Mouse (Mus musculus) brain, embryonic 18.5 days (tissue): ENCODE measurements around the gene Ccr7.

Source experiments
- DNase-seq: peaks from one replicate; pipeline ENCODE4 v3.0.0-alpha.2; 2012; ENCODE audit warnings: low read depth, low spot score

The Ccr7 gene

DNA sequence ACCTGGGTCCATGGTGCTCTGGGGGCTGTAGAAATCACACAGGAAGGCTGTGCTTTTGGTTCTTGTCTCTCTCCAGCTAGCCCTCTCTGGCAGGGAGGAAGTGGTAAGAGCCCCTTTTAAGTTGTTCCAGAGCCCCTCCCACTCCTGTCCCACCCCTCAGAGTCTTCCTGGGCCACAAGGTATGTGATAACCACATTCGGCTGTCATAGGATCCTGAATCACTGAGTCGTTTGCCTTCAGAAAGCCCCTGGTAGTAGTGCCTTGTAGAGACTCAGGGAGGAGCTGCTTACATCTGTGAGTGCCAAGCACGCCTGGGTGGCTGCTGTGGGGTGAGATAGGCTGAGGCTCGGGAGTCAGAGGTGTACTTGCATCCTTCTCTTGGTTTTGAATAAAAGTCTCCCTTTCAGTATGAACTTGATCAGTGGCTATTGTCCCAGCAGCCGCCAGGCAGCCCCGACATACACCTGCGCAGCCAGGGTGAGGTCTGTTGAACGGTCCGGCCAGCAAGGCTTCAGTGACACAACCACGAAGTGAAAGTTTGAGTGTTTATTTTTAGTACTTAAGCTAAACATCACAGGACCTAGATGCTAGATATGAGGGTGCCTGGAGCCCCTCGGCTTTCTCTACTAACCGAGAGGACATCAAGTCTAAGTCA lies at the start of gene Ccr7:
TSS of gene Ccr7 (minus strand) at position 91 of the 655 bp plus-strand sequence.
- DNase-seq, result no peak

DNA sequence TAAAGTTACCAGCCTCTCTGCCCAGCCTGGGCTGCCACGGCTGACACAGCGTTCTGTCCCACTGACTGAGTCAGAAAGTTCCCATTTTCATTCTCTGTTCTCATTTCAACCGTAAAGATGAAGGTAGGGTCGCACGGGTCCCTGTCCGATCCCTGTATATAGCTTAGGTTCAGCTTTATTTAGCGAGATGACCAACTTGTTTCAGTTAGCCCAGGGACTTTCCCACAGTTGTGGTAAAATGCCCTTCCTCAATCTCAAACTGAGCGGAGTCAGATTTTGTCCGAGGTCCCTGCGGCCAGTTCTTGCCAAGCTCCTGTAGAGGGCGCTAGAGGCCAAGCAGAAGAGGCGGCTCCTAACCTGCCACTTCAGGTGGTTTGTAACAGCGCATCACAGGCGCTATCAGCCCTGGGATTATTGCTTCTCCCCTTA lies 34.3 kb upstream of the Ccr7 start:
- no peak for DNase-seq

DNA sequence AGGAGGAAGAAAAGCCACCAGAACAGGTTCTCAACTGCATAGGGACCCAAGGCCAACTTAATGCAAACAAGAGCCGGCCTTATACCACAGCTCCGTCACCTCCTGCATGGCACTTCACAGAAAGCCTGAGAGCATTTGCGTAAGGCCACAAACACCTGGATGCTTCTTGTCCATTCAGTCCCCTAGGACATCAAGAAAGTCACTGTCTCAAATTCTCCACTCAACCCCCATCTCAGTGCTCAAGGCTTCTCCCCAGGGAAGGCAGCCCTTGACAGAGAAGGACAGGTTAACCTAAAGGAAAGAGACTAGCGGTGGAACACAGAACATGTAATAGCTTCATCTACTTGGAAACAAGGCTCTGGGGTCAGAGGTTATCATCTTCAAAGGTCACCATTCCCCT lies 32.5 kb upstream of the Ccr7 start:
- DNase-seq, result no peak

DNA sequence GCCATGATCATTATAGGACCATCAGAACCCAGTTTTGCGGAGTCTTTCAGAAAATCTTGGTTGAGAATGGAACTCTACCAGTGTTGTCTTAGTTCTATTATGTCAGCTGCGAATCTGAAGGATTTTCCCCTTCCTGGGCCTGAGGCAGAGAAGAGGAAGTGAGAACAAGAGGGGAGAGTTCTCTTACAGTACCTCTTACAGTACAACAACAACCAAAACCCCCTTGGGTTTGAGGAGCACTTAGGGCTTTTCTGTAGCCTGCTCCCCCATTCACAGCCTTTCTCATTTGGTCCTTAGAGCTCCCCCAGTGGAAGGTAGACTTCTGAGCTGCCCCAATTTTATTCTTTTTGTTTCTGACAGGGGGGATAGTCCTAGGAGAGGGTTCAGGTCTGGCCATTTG lies 32.0 kb upstream of the Ccr7 start:
- no peak for DNase-seq

DNA sequence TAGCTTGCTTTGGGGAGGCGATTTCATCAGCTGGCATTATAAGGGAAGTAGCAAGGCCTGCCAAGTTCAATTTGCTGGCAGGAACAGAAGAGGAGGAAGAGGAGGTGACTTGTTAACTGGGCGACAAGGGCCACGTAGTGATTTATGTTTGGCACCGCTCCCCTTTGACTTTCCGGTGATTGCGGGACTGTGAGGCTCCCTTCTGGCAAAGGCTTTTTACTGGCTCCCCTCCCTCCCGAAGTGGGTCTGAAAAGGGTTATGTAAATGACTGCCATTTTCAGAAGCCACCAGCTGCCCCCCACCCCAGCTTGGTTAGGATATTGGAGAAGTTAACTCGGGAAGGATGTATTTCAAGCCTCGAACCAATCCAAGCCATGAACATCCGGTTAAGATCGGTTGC lies 27.7 kb upstream of the Ccr7 start:
- no peak for DNase-seq

DNA sequence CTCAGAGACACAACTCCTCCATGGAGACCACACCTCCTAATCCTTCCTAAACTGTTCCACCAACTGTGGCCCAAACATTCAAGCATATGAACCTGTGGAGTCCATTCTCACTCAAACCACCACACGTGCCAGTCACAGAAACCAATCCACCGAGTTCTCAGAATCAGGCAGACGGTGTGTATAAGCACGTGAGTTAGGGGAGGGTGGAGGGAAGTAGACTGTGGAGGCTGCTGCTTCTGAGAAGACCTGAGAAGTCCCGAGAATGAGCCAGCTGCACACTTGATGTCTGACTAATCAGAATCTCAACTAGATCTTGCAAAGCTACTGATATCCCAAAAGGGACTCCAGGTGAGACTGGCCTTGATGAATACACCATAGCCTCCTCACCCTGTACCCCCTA lies 25.2 kb upstream of the Ccr7 start:
- DNase-seq, result no peak

DNA sequence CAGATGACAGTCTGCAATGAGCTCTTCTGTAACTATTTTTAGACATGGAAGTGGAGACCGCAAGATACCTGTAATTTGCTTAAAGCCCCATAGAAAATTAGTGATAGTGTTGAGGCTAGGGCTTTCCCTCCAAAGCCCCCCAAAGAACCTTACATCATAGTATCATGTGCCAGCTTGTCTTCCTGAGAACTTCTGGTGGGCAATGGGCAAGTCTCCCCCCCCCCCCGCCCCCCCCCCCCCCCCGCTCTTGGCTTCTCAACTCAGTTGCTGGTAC lies 23.0 kb upstream of the Ccr7 start:
- DNase-seq, result no peak

DNA sequence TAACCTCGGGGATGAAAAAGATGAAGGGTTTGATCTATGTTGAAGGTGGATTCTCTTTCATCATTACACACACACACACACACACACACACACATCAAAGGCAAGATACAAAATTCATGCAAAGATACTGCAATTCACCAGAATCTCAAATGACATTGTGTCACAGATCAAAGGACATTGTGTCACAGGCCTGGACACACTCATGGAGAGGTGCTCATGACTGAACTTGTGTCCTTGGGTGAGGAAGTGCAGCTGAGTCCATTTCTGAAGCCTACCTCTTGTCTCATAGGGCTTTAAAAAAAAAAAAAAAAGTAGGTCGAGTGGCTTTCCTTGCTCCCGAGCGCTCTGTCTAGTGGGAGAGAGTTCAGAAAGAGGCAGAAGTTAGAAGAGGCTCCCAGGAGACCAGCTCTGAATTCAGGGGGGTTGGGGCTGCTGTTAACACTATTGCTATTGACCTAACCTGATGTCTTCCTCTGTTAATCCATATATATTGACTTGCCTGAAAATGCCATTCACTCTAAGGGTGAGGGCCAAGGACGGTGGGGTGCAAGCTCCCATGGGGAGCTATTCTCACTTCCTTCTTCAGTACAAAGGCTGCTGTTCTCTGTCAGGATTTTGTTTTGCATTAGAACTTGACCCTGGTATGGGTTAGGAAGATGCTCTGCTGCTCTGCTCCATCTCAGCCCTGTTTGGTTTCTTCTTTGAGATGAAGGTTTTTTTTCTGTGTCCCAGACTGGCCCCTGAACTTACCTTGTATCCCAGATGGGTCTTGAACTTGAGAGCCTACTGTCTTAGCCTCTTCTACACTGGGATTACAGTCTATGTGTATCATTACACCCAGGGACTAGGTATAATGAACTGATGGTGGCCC lies 22.4 kb upstream of the Ccr7 start:
- DNase-seq, result no peak

DNA sequence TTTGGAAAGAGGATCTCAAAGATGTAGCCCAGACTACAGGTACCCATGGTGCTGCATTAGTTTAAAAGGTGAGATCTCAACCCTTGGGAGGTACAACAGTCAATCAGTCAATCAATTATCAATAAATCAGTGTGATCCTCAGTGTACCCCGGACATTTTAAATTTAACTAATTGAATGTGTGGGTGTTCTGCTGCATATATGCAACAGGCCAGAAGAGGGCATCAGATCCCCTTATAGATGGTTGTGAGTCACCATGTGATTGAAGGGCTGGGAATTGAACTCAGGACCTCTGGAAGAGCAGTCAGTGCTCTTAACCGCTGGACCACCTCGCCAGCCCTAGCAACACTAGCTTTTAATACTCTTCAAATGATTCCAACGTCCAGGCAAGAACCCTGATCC lies 17.1 kb upstream of the Ccr7 start:
- no peak for DNase-seq

DNA sequence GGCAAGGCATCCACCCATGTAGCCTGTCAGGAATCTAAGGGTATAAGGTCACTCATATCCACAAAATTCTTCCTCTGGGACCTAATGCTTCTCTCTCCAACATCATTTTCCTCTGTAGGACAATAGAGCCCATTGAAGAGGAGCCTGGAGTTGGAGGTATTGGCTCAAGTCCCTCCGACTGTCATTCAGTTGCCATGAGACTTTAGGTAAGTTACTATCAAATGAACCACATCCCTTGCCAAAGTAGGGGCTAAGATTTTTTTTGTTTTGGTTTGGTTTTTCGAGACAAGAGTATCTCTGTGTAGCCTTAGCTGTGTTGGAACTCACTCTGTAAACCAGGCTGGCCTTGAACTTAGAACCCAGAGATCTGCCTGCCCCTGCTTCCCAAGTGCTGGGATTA lies 16.6 kb upstream of the Ccr7 start:
- no peak for DNase-seq

DNA sequence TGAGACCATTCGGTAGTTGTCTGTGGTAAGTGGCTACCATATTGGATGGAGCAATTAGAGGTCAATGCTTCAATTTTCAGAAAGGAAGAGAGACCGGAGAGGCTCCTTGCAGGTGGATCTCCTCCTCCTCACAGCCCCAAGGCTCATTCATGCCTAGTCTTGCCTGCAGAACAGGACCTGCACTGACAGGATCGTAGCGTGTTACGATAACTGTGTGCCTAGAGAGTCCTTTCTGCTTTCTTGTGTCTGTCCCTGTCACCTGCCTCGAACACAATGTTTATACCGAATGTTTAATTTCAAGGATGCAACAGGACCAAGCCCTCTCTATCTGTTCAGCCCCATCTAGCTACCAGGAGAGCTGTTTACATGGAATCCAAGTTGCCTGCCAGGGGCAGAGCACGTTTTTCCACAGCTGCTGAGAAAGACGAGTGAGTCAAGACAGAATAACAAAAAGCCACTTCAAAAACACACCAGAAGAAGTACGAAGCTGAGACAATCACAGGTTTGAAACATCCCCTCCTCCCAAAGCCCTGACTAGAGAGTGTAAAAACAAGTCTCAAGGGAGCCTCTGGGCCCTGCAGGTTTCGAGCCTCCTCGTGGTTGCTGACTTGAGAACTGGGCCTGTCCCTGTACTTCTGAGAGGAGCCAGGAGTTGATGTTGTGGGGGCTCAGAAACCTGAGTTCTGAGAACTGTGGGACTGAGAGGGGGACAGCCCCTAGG lies 15.8 kb upstream of the Ccr7 start:
- no peak for DNase-seq

DNA sequence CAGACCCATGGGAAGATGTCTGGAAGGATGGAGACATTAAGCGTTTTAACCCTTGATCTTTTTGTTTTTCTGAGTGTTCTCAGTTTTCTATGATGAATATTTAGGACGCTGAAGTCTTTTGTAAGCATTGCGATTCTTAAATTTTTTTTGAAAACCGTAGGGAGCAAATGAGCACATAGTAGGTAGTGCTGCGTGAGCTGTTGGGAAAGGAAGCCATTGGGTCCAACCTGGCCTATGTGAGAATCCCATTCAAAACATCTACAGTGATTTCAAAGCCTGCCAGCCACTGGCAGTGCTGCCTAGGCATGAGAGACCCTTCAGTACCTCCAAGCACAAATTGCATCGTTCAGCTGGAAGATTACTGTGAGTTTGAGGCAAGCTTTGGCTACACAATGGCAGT lies 15.1 kb upstream of the Ccr7 start:
- no peak for DNase-seq

DNA sequence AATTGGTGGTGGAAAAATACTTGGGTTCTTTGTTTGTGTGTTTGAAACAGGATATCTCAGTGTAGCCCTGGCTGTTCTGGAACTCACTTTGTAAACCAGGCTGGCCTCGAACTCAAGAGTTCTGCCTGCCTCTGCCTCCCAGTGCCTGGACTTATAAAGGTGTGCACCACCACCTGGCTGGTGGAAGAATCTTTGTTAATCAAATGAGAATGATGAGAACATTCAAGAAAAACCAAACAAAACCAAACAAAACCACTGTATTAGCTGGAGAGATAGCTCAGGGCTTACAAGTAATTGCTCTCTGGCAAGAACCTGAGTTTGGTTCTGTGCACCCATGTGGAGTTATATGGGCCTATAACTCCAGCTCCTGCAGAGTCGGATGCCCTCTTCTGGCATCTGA lies 14.6 kb upstream of the Ccr7 start:
- DNase-seq, result no peak

DNA sequence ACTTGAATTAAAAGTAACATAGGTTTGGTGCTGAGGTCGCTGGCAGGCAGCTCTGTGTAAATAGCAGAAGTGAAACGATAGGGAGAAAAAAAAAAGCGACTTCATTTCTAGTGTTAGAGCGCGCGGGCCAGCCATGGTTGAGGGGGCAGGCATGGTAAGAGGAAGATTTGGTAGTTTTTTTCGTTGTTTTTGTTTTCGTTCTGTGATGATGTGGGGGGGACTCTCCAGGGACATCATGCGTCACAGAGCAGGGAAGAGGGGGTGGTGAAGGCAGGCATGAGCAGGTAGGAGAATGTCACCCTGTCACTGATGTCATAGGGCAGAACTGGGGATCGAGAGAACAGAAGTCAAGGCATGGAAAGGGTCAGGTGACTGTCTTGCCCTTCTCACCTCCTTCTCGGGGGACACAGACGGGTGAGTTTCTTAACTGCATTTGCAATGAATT lies 13.2 kb upstream of the Ccr7 start:
- DNase-seq, result no peak

DNA sequence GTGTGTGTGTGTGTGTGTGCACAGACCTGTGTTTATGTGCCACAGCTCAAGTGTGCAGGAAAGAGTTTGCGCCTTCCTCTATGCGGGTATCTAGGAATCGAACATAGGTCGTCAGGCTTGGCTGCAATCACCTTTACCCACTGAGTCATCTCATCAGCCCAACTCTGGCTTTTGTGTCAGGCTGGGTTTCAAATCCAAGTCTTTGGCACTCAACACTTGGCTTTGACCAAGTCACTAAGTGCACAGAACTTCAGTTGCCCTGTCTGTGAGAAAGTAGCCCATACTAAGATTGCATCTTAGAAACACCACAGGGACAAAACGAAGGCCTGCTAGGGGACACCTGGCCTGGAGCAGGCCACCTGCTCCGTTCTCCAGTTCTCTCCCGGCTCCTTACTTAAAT lies 12.7 kb upstream of the Ccr7 start:
- DNase-seq, result no peak

DNA sequence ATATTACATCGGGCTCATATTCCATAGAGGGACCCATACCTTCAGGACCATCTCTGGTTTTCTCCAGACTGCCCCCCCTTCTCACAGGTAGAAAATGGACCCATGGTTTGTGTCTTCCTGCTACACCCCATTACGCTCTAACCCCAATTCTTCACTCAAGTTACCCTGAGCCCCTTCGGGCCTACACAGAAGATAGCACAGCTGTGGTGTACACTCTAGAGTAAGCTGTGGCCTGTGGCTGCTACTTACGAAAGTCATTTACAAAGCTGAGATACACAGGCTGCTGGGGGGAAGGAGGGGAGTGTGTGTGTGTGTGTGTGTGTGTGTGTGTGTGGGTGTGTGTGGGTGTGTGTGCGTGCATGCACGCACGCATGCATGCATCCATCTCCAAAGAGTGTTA lies 11.4 kb upstream of the Ccr7 start:
- DNase-seq, result no peak

DNA sequence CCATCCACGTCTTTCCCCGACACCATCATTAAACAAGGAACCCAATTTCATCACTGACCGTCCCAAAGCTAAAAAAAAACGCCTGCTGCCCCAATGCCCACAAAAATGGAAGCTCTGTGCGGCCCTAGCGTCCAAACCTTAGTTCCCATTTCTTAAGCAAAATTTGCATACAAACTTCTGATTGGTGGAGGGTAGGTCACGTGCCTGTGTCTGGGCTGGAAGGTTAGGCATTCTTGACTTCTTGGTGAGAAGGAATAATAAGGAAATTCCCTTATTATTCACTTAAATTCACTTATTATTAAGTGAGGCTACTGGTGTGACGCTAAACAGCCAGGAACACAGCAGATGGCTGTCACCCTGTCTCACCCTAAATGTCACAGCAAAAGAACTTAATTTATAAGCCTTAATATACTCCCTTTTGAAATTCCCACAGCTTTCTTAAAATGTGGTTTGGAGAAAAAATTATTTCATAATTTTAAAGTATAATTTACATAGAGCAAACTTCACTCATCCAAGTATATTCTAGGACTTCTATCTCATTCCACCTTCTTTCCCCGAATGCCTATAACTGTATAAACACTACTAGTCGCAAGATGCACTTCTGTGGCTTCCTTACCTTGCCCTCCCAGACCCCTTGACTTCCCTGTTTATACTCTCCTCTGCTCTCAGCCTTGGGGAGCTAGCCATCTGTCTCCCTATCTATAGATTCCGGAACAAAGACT lies 10.3 kb upstream of the Ccr7 start:
- DNase-seq, result no peak

DNA sequence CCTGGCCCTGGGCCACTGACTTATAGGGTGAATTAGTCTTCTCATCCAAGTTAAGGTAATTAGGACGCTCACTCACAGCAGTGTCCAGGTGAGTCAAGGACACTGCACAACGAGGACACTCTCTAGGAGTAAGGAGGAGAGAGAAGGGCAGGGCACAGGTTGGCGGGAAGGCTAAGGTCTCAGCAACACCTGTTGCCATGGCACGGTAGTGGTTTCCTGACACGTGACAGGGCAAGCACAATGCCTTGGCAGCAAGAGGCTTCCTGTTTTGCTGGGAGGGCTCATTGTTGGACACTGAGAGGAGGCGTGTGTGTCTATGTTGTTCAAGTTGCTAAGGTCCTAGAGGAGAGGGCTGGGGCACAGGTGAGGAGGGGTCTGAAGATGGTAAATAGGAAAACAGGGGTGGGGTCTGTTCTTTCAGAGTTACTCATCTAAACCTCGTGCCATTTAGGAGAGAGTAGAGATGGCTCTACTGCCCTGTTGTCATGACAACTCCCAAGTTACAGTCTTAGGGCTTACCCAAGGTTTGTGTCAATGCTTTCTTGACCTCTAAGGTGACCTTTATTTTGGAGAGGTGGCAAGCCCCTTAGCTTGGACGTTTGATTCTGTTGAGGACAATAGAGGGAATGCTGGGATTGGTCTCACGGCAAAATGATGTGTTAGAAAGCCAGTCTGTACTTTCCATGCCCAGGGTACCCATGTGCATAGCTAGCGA lies 8.3 kb upstream of the Ccr7 start:
- no peak for DNase-seq

DNA sequence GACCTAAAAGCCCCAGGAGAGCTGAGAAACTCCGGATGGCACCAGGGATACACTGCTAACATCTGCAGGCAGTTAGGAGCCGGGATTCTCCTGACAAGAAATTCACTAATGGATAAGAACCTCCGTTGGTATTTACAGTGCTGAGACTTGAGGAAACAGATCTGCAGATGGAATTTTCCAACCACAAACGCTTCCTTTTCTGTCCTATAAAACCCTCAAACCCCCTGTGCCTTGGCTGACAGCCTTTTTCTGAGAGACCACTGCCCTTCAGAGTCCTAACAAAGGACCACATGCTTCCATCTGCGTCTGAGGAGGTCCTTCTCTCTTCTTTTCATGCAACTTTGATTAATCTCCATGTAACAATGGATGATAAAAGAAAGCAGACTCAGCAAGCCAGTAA lies 6.8 kb upstream of the Ccr7 start:
- no peak for DNase-seq

DNA sequence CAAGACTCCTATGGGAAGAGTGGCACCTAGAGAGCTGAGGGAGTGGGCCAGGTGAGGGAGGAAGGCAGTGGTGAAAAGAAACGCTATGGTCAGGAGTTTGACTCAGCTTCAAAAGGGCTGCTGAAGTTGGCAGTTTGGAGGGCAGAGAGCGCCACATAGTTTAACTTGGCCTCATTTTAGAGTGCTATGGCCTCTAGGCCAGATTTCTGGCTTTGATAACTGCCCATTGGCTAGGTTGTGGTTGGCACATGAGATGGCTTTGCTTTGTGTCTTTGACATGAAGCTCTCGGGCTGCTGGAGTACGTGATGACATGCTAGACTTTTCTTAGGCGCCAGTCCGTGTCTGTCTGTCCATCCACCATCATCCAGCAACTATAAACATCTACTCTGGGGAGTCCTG lies 5.4 kb upstream of the Ccr7 start:
- no peak for DNase-seq

DNA sequence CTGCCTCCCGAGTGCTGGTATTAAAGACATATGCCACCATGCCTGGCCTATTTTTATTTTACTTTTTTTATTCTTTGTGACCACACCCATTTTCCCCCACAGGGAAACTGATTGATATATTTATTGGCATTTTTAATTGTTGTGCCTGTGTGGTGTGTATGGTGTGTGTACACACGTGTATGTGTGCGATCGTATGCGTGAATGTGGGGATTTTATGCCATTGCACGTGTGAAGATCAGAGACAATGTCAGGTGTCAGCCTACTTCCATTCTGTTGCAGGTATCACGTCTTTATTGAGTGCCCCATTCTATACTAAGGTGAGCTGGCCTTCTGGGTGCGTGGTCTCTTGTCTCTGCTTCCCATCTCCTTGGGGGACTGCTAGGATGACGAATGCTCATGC lies 940 bp upstream of the Ccr7 start:
- no peak for DNase-seq
